Mouse (Mus musculus): Measurements from ENCODE around the gene Ubap1l.

- TF ChIP-seq POLR2A (IDR thresholded peaks at IDR 0.05; ENCODE audit: low read depth, low read length) (no peak), CTCF (IDR thresholded peaks at IDR 0.05; ENCODE audit: extremely low read depth, insufficient read length, insufficient replicate concordance, low read depth, low read length) (no peak)
Observed at GRCm38 (mm10) chr9:65417738-65418137, 56.9 kb downstream of the Ubap1l start.
